Mouse (Mus musculus) layer of hippocampus, postnatal 36 days (tissue): Measurements from ENCODE around the gene Bola1. TPM values are rescaled to one million over a fixed set of nuclear protein-coding genes. Genes with fewer than 3 reads are reported as not detected.
A peak's percentile ranks its signal among the peaks of the same experiment; 100 is the strongest.

Experiments
- DNase-seq, 2 experiments: peaks; one replicate each; pipeline ENCODE4 v3.0.0; 2022
- microRNA-seq, 2 experiments: library from miRNA; unstranded; fragments of <30 nt; microRNA quantifications; one replicate each; pipeline ENCODE4 v1.2.0; 2021
- total RNA-seq, 2 experiments: library from RNA; stranded (reverse); gene quantifications; 2 replicates each; pipeline ENCODE4 v1.2.3; 2021

The Bola1 gene
- total RNA-seq, 2 experiments from 2014 or later, result 15.3 to 18.2 TPM

DNA sequence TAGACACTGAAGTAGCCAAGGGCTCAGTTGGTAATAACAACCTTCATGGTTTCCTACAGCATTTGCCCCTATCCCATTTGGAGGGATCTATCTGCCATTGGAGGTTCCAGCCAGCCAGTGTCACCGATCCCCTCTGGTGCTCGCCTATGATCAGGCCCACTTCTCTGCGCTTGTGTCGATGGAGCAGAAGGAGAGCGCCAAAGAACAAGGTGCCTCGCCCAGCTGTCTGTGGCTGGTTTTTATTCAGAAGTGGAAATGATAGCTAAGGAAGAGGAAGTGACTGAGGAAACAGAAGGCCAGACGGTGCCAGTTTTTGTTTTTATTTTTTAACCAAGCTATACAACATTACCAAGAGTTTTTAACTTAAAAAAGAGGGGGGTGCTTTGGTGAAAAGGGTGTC lies 67.7 kb downstream of the Bola1 start:
- no peak for DNase-seq

DNA sequence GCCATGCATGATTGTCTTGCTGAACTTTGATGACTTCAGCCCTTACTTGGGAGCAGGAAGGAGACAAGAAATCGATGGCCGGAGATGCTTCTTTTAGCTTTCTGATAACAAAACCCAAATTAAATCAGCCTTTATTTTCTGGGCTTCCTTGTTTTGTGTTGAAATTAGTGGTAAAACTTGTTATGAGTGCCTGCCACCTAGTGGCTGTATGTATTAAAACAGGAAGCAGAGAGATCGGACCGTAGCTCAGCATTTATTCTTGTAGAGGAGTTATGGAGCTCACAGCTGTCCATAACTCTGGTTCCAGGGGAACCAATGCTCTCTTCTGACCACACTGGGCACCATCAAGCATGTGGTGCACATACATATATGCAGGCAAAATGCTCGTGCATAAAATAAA lies 71.6 kb downstream of the Bola1 start:
- DNase-seq, result peak in 1 of 2 experiments; percentile 48

Small RNA genes lying within 50 kb of the gene (microRNA-seq; reads per million reads assigned to microRNA genes)
- gene Gm44492 (0 reads per million in 2 experiments), gene Gm47311 (0 reads per million in 2 experiments), gene Gm47313 (0 reads per million in 2 experiments)

Other genes starting within 250 kb of the Bola1 start
- gene Plekho1, start 223.7 kb downstream of the Bola1 start, total RNA-seq, result 10 to 100 TPM; 37.3 to 41.0 TPM
- 10 to 100 TPM; 40.8 to 46.3 TPM for gene Vps45, start 161.2 kb downstream of the Bola1 start, total RNA-seq
- gene Otud7b, start 115.2 kb downstream of the Bola1 start, total RNA-seq, result 10 to 100 TPM; 31.0 to 32.6 TPM
- 1 to 10 TPM; 4.2 to 5.2 TPM for gene Mtmr11, start 57.7 kb downstream of the Bola1 start, total RNA-seq
- 10 to 100 TPM; 52.0 to 54.5 TPM for gene Sf3b4, start 47.4 kb downstream of the Bola1 start, total RNA-seq
- gene Sv2a, start 38.6 kb downstream of the Bola1 start, total RNA-seq, result 100 to 1,000 TPM; 351 to 376 TPM
- 1 to 10 TPM; 7.2 to 8.2 TPM for gene Hist2h2ab, start 156 bp upstream of the Bola1 start, total RNA-seq
- gene Hist2h2ac, start 1.2 kb upstream of the Bola1 start, total RNA-seq, result 10 to 100 TPM; 20.0 to 22.5 TPM
- gene Hist2h2be, start 1.4 kb upstream of the Bola1 start, total RNA-seq, result 1 to 10 TPM; 6.9 to 7.1 TPM
- gene Hist2h3c2, start 19.4 kb upstream of the Bola1 start, total RNA-seq, result 10 to 100 TPM; 13.1 to 13.4 TPM
- 100 to 1,000 TPM; 193 to 195 TPM for gene Hist2h2aa2, start 20.6 kb upstream of the Bola1 start, total RNA-seq
- 10 to 100 TPM in 1 of 2 experiments, 1 to 10 TPM in 1; 3.1 to 11.1 TPM for gene Hist2h2aa1, start 25.8 kb upstream of the Bola1 start, total RNA-seq
- gene Hist2h3c1, start 27.0 kb upstream of the Bola1 start, total RNA-seq, result not detected
- gene Hist2h4, start 43.6 kb upstream of the Bola1 start, total RNA-seq, result 10 to 100 TPM; 27.7 to 30.4 TPM
- 10 to 100 TPM; 42.9 to 45.4 TPM for gene Hist2h3b, start 48.9 kb upstream of the Bola1 start, total RNA-seq
- 100 to 1,000 TPM; 120 TPM for gene Hist2h2bb, start 50.0 kb upstream of the Bola1 start, total RNA-seq
- 1 to 10 TPM; 2.4 to 2.5 TPM for gene Fcgr1, start 74.3 kb upstream of the Bola1 start, total RNA-seq
- not detected for gene BC107364, start 232.6 kb upstream of the Bola1 start, total RNA-seq